Mouse (Mus musculus): ENCODE measurements at regions not wholly inside any gene's neighbourhood (a gene's known extent, or its start where the extent isn't known, plus 50 kb on each side); places are given as distances from the start of the nearest gene placed in this dataset.
"Not testable (repeated sequence)": the region's sequence is repeated elsewhere in the genome, so short reads cannot be mapped to it uniquely, and the experiment has no call there.

DNA sequence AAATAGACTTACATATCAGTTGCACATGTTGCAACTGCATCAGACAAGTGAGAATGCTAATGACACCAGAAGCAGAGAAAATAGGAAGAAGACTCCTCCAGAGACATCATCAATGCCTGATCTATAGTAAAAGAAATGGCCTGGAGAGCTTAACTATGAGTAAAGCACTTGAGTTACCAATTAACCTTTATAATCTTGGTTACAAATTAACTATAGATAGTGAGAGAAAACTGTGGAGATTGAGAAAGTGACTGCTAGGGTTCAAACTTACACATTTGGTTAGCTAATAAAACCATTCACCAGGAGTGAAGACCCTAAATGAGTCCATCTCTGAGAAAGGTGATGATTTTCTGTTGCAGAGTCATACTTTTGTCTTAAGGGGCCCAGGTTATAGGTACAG is 307.4 kb downstream of the Phex start:
- no peak for DNase-seq (ENCODE audit: low read depth, low spot score)

DNA sequence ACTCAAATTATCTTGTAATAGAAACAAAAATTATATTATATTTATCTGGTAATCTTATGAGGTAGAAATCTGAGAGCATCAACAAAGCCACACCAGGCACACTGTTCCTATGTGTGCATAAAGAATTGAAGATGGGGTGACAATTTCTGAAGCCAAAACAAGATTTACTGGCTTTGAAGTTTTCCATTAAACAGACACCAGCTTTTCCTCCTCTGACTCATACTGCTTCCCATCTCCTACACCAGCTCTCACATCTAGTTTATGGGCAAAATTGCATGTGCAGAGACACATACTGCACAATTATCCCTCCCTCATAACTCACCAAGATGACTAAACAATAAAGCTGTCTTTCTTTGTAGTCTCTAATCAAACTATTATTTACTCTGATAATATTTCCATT is 335.1 kb downstream of the Phex start:
- no peak for DNase-seq (ENCODE audit: low read depth, low spot score)

DNA sequence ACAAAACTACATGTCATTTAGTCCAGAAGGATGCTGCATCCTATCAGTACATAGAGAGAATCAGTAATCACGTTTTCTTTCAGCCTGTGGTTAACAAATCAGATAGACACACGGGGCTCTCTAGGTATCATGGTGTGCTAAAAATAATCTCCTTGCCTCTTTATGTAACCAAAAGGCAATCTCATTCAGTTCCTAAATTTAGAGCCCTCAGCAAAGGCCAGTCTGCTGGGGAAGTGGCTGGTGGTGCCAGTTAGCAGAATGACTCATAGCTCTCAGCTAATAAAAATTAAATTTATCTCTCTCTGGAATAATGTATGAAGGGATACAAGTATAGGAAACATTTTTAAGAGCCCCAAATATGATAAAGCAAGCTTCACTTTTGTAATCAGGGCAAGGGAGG is 335.5 kb downstream of the Phex start:
- DNase-seq (ENCODE audit: low read depth, low spot score) = no peak

DNA sequence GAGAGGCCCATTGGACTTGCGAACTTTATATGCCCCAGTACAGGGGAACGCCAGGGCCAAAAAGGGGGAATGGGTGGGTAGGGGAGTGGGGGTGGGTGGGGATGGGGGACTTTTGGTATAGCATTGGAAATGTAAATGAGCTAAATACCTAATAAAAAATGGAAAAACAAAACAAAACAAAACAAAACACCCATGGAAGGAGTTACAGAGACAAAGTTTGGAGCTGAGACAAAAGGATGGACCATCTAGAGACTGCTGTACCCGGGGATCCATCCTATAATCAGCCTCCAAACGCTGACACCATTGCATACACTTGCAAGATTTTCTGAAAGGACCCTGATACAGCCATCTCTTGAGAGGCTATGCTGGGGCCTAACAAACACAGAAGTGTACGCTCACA is 337.1 kb downstream of the Phex start:
- not testable (repeated sequence) for DNase-seq (ENCODE audit: low read depth, low spot score)

DNA sequence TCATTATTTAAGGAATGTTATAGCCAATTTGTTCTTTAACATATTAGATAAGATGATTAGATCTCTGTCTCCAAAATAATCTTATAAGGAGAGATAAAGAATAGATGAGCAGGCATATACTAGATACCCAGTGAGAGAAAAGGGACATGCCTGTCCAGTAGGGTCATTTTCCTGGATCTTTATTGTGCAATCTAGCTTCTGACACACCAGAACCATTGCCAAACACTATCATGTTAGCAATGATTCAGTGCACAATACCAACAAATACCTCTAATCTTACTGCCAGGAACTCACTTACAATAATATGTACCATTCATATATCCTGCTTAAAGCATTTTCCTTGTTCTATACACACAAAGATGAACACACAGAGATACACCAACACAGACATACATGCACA is 338.9 kb downstream of the Phex start:
- DNase-seq (ENCODE audit: low read depth, low spot score) = no peak

DNA sequence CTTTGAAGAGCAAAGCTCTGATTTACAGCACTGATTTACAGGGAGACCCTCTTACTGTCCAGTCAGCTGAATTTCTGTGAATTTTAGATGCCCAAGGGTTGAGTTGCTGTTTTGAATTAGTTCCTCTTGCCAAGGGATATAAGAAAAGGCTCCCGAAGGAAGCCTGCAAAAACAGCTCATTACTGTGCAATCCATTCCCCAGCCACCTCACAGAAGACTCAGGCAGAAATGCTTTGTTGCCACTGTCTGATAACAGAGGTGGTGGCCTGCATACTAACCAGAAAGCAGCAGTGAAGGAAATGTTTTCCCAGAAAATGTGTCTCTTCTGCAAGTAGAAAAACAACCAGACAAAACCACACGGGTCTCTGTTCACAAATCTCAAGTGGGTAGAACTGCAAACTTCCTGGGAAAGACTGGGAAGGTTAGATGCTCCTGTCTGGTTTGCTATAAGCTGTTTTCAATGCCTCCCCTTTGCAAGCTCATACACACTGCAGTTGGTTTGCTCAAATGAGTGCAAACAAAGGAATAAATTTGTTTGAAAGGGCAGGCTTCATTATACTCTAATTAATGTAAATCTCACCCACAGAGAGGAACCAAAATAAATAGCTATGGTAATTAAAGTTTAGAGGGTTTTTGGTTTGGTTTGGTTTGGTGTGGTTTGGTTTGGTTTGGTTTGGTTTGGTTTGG is 363.3 kb downstream of the Phex start:
- DNase-seq (ENCODE audit: low read depth, low spot score) = no peak

DNA sequence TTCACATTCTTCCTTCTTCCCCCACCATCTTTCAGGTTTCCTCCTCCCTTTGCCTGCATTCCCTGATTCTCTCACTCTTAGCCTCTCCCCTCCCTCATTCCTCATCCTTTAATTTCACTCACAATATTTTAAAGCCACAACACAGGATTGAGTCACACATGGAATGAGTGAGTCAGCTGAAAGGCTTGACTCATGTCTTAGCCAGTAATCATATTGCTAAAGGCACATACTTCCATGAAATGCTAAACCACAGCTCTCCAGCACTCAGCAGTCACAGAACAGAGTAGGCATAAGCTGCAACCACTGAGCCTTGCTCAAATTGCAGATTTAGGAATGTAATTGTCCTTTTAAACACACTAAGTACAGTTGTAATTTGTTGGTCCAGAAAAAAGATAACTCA is 386.2 kb downstream of the Phex start:
- DNase-seq (ENCODE audit: low read depth, low spot score) = no peak

DNA sequence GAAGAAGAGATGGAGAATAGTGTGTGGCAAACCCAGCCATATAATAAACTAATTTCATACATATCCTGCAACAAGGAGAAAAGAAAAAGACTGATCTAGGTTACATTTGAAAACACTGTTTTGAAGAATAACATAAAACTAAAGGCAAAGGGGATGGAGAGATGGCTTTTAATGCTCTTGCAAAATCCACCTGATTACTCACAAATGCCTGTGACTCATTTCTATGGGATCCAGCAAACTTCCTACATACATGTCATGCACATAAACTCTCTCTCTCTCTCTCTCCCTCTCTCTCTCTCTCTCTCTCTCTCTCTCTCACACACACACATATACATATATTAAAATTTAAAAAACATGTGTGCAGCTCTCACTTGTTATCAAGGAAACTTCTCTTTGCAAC is 390.8 kb downstream of the Phex start:
- DNase-seq (ENCODE audit: low read depth, low spot score) = no peak

DNA sequence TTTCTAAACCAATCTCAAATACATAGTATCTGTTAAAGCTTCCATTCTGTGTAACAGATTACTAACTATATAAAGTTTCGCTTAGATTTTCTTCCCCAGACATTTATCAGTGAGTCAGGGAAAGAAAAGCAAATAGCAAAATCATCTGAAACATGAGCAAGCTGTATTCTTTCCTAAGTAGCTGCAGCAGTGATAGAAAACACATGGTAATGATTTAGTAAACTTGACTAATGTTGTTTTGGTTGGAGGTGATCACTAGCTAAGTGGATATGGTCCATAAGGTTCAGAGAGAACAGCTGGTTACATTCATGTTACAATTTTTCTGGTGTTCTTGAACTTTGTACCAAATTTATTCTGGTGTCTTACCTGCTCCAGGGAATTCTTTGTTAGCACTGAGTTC is 393.3 kb downstream of the Phex start:
- DNase-seq (ENCODE audit: low read depth, low spot score) = no peak

DNA sequence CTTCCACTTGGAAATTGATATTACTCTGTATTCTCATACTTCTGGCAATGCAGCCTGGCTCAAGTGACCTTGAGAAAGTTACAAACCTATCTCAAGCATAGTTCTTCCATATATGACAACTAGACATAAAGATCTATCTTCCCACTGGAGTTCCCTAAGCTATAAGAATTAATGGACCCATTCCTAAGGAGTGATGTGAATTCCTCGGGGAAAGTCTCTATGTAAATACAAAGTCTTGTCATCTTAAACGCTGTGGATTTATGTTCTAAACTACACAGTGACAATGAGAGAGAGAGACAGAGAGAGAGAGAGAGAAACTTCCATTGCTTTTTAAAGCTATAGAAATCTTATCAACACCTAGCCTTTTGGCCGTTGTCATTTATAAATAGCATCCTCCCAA is 394.8 kb downstream of the Phex start:
- no peak for DNase-seq (ENCODE audit: low read depth, low spot score)

DNA sequence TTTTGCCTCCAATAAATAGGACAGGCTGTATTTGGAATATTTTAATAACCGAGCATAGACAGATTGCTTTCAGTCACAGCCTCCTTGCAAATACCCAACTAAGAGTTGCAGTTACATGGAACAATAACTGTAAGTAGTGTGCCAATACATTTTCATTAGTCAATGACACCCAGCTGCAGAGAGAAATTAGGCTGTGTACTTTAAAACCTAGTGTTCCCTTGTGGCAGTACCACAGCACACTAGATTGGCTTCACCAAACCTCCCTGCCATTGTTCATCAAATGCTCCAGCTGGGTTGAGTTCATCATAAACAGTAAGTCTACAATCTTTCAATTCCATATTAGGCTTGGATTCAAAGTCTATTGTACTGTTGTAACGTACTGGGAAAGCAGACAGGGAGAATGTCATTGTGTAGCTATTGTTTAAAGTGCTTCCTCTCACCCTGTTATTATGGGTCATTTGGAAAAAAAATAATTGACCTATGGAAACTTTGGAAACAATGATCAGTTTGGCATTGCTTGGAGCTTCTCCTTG is 425.1 kb downstream of the Phex start:
- no peak for DNase-seq (ENCODE audit: low read depth, low spot score)

DNA sequence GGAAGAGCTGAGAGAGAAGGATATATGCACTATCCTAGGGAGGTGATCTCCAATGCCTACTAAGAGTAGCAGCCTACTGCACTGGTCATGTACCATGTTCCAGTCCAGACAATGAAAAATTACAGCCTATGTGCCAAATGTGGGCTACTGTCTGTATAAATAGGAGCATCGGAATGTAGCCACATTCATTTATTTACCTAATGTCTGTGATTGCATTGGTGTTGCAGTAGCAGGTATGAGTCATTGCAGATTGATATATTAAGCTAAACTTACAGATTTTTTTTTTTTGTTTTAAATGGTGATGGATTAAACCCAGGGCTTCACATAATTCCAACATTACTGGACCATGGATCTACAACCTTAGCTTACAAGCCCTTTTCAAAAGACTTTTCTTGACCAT is 468.0 kb downstream of the Phex start:
- DNase-seq (ENCODE audit: low read depth, low spot score) = no peak

DNA sequence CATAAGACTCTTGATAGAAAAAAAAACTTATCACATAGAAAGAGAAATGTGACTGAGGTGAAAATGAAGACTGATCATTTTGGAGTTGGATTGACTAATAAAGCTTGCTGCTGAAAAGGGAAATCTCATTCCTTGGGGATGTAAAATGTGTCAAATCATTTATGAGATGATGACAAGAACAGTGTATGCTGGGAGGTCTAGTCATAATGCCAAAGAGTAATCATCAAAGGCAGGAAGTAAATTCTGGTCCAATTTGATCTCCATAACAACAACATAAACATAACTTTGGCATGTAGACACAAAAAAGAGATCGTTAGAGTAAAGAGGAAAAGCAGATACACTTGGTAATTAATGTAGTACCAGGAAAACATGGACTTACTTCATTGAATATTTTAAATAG is 470.9 kb downstream of the Phex start:
- DNase-seq (ENCODE audit: low read depth, low spot score) = no peak

DNA sequence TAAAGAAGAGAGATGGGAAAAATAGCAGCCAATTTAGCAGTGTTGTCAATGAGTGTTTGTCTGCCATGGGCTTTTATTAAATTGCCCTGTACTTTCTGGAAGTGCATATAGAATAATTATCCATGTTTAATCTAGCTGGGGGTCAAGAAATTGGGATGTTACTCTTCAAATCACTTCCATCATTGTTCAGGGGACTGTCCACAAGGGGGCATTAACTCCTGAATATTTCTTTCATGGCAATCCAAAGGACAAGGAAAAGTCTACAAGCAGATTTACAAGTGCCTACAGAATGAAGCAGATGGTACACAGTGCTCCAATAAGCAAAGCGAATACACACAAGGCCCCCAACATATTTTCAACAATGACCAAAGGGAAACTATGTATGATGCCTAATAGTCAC is 501.7 kb downstream of the Phex start:
- peak; percentile 11 for DNase-seq (ENCODE audit: low read depth, low spot score)
